Mouse (Mus musculus) forebrain, embryonic 10.5 days (tissue): ENCODE data around the gene Olfr1230. TPM values are rescaled to one million over a fixed set of nuclear protein-coding genes. Genes with fewer than 3 reads are reported as not detected.

Experiments
- DNase-seq: peaks from one replicate; pipeline ENCODE4 v3.0.0-alpha.2; 2017; ENCODE audit warnings: low spot score; ENCODE audit errors: extremely low spot score
- H3K27ac ChIP-seq: fragments of 300-500 bp; sonication (generic); 2 replicates; pipeline ENCODE4 v1.5.1; 2016; ENCODE audit warnings: mild to moderate bottlenecking
- H3K27me3 ChIP-seq: fragments of 300-500 bp; sonication (generic); 2 replicates; pipeline ENCODE4 v1.6.1; 2016; ENCODE audit warnings: mild to moderate bottlenecking; ENCODE audit not compliant: poor library complexity, severe bottlenecking
- H3K36me3 ChIP-seq: fragments of 300-500 bp; sonication (generic); replicated peaks from 2 replicates; pipeline ENCODE4 v1.6.1; 2016; ENCODE audit warnings: mild to moderate bottlenecking, moderate library complexity
- H3K4me1 ChIP-seq: fragments of 300-500 bp; sonication (generic); 2 replicates; pipeline ENCODE4 v1.6.1; 2016
- H3K4me3 ChIP-seq: fragments of 300-500 bp; sonication (generic); 2 replicates; pipeline ENCODE4 v1.5.1; 2016; ENCODE audit warnings: mild to moderate bottlenecking, moderate library complexity
- H3K9me3 ChIP-seq: fragments of 300-500 bp; sonication (generic); 2 replicates; pipeline ENCODE4 v1.6.1; 2016; ENCODE audit warnings: mild to moderate bottlenecking, moderate library complexity
- WGBS: fragments of 180-500 bp; shearing (Covaris S2); methylation state at CpG from one replicate; pipeline ENCODE4 v1.1.7; 2016; 5-methylcytosine and 5-hydroxymethylcytosine counted together
- polyA plus RNA-seq: library from polyadenylated mRNA; unstranded; fragments of >200 nt; fragmentation: Nextera tagmentation; extraction: Ambion mirVana; gene quantifications from 2 replicates; pipeline ENCODE4 v1.2.1, GENCODE M21; 2016

The Olfr1230 gene
- polyA plus RNA-seq = not detected in 2 replicates

DNA sequence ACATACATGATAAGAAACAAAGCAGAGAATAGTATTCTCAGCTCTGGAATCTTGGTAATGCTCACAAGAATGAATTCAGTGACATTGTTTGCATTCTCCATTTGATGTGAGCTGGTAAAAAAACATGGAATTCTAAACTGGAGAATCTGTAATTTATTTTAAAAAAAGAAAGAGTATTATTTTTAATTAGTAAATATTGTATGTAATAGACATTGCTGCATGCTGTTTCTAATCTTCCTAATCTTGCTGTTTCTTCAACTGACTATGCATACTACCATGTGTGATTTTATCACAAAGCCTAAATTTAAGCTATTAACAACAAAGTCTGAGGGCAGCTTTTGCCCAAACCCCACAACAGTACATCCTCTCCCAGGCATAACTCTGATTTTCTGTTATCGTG, at the start of gene Olfr1230:
Gene Olfr1230 (minus strand): TSS at position 101 of the 400 bp plus-strand sequence.
- Histone ChIP-seq H3K4me3 (no peak within 1 kb of the TSS), H3K27ac (no peak within 1 kb of the TSS), H3K27me3 (no peaks in the 10 kb centered on the region), H3K4me1 (no peaks in the 10 kb centered on the region), H3K9me3 (no peaks in the 10 kb centered on the region), H3K36me3 (no peaks in the 10 kb centered on the region)
- 87% methylated on average over 1 of the region's 1 CpGs for WGBS
- DNase-seq = no peak

GRCm38 (mm10) chr2:89342298-89342697, 45.2 kb upstream of the Olfr1230 start, which contains the start of gene Olfr1233:
TSS of gene Olfr1233 (minus strand) at chr2:89342398.
- no peak for DNase-seq
- no peak within 1 kb of the TSS for H3K27ac ChIP-seq
- no peaks in the 10 kb centered on the region for H3K27me3 ChIP-seq
- H3K4me1 ChIP-seq = no peaks in the 10 kb centered on the region
- H3K9me3 ChIP-seq = no peaks in the 10 kb centered on the region
- no peak within 1 kb of the TSS for H3K4me3 ChIP-seq
- H3K36me3 ChIP-seq = no peaks in the 10 kb centered on the region

GRCm38 (mm10) chr2:89329575-89329974, 32.5 kb upstream of the Olfr1230 start, which contains the start of gene Olfr1232:
TSS of gene Olfr1232 (minus strand) at chr2:89329675.
- no peak within 1 kb of the TSS for H3K4me3 ChIP-seq
- DNase-seq = no peak

GRCm38 (mm10) chr2:89306974-89307373, 9.9 kb upstream of the Olfr1230 start, which contains the start of gene Olfr1231:
TSS of gene Olfr1231 (minus strand) at chr2:89307074.
- Histone ChIP-seq H3K4me3 (no peak within 1 kb of the TSS), H3K36me3 (no peaks in the 10 kb centered on the region), H3K9me3 (no peaks in the 10 kb centered on the region), H3K4me1 (no peaks in the 10 kb centered on the region), H3K27ac (no peak within 1 kb of the TSS), H3K27me3 (no peaks in the 10 kb centered on the region)
- 81% methylated on average over 2 of the region's 2 CpGs for WGBS
- DNase-seq = no peak

More at GRCm38 (mm10) chr2:89329575-89329974, 32.5 kb upstream of the Olfr1230 start, which contains the start of gene Olfr1232:
- Histone ChIP-seq H3K27me3 (no peaks in the 10 kb centered on the region), H3K36me3 (no peaks in the 10 kb centered on the region), H3K9me3 (no peaks in the 10 kb centered on the region), H3K27ac (no peak within 1 kb of the TSS), H3K4me1 (no peaks in the 10 kb centered on the region)

DNA sequence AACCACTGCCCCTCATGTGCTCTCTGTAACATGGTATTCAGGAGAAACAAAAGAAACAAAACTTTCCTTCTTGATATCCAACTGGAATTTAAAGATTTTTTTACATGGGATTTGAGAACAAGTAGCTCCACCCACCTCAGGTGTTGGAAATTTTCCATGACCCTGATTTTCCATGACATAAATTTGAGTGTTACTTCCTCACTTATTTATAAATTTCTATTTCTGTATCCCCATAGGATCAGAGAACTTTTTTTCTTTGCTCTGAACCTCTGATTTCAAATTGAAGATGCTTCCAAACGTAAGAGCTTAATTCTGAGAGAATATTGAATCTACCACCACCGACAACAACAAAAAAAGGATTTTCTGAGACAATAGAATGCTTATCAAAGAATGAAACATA, 9.2 kb downstream of the Olfr1230 start, which contains the start of gene Olfr1229:
Gene Olfr1229 (minus strand): TSS at position 101 of the 400 bp plus-strand sequence.
- 85% methylated on average over 2 of the region's 2 CpGs for WGBS
- Histone ChIP-seq H3K9me3 (no peaks in the 10 kb centered on the region), H3K27me3 (no peaks in the 10 kb centered on the region), H3K27ac (no peak within 1 kb of the TSS), H3K36me3 (no peaks in the 10 kb centered on the region), H3K4me1 (no peaks in the 10 kb centered on the region), H3K4me3 (no peak within 1 kb of the TSS)
- no peak for DNase-seq

DNA sequence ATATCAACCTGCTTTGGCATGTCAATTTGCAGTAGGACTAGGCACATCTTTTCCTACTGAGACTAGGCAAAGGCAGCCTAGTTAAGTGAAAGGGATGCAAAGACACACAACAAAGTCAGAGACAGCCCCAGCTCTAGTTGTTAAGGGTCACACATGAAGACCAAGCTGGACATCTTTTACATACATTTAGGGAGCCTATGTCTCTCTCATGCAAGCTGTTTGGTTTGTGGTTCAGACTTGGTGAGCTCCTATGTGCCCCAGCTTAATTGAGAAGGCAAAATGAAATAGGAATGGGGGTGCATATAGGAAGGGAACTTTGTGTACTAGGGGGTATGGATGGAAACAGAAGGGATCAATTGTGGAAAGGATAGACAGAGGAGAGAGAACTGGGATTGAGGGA, 43.1 kb downstream of the Olfr1230 start, which contains the start of gene Olfr1228:
Gene Olfr1228 (minus strand): TSS at position 101 of the 400 bp plus-strand sequence.
- no peak for DNase-seq
- Histone ChIP-seq H3K36me3 (no peaks in the 10 kb centered on the region), H3K4me1 (no peaks in the 10 kb centered on the region), H3K9me3 (no peaks in the 10 kb centered on the region), H3K27ac (no peak within 1 kb of the TSS), H3K4me3 (no peak within 1 kb of the TSS), H3K27me3 (no peaks in the 10 kb centered on the region)

Other genes starting within 250 kb of the Olfr1230 start
- gene Olfr1218, start 236.1 kb downstream of the Olfr1230 start, polyA plus RNA-seq = not detected in 2 replicates
- not detected in 2 replicates for gene Olfr1219, start 213.8 kb downstream of the Olfr1230 start, polyA plus RNA-seq
- not detected in 2 replicates for gene Olfr1220, start 190.4 kb downstream of the Olfr1230 start, polyA plus RNA-seq
- gene Olfr1221, start 180.0 kb downstream of the Olfr1230 start, polyA plus RNA-seq = not detected in 2 replicates
- gene Olfr1222, start 164.2 kb downstream of the Olfr1230 start, polyA plus RNA-seq = not detected in 2 replicates
- not detected in 2 replicates for gene Olfr1223, start 145.7 kb downstream of the Olfr1230 start, polyA plus RNA-seq
- not detected in 2 replicates for gene Olfr1224-ps1, start 133.2 kb downstream of the Olfr1230 start, polyA plus RNA-seq
- not detected in 2 replicates for gene Olfr1225, start 122.6 kb downstream of the Olfr1230 start, polyA plus RNA-seq
- gene Olfr1226, start 97.2 kb downstream of the Olfr1230 start, polyA plus RNA-seq = not detected in 2 replicates
- not detected in 2 replicates for gene Olfr1228, start 43.2 kb downstream of the Olfr1230 start, polyA plus RNA-seq
- gene Olfr1229, start 9.3 kb downstream of the Olfr1230 start, polyA plus RNA-seq = not detected in 2 replicates
- not detected in 2 replicates for gene Olfr1231, start 9.8 kb upstream of the Olfr1230 start, polyA plus RNA-seq
- gene Olfr1232, start 32.4 kb upstream of the Olfr1230 start, polyA plus RNA-seq = not detected in 2 replicates
- not detected in 2 replicates for gene Olfr1233, start 45.1 kb upstream of the Olfr1230 start, polyA plus RNA-seq
- not detected in 2 replicates for gene Olfr1234, start 67.6 kb upstream of the Olfr1230 start, polyA plus RNA-seq
- gene Olfr1238, start 112.4 kb upstream of the Olfr1230 start, polyA plus RNA-seq = not detected in 2 replicates
- not detected in 2 replicates for gene Olfr1239, start 123.1 kb upstream of the Olfr1230 start, polyA plus RNA-seq
- gene Olfr1240, start 145.7 kb upstream of the Olfr1230 start, polyA plus RNA-seq = not detected in 2 replicates
- gene Olfr1241, start 189.9 kb upstream of the Olfr1230 start, polyA plus RNA-seq = not detected in 2 replicates
- not detected in 2 replicates for gene Olfr1242, start 201.1 kb upstream of the Olfr1230 start, polyA plus RNA-seq
- not detected in 2 replicates for gene Olfr1243, start 234.2 kb upstream of the Olfr1230 start, polyA plus RNA-seq